Mouse (Mus musculus) heart, postnatal 0 days (tissue): ENCODE measurements around the gene Gm8094. TPM values are rescaled to one million over a fixed set of nuclear protein-coding genes. Genes with fewer than 3 reads are reported as not detected.

ENCODE experiments used
- polyA plus RNA-seq: library from polyadenylated mRNA; unstranded; fragments of >200 nt; fragmentation: Nextera tagmentation; extraction: Ambion mirVana; gene quantifications from 2 replicates; pipeline ENCODE4 v1.2.1, GENCODE M21; 2015
- total RNA-seq: library from RNA; depleted of rRNA; stranded (reverse); fragments of >200 nt; gene quantifications from 2 replicates; pipeline ENCODE4 v1.2.3, GENCODE M21; 2014; ENCODE audit warnings: low replicate concordance; rRNA removed

The Gm8094 gene
- total and polyA plus RNA-seq, 2 experiments from 2014 or later, result not detected

Other genes starting within 250 kb of the Gm8094 start
- not detected in 2 replicates for gene Gm21977, start 223.2 kb downstream of the Gm8094 start, total RNA-seq
- not detected in 2 replicates for gene Gm21977, start 223.2 kb downstream of the Gm8094 start, polyA plus RNA-seq
- not detected in 2 replicates for gene Gm8082, start 83.0 kb downstream of the Gm8094 start, total RNA-seq
- not detected in 2 replicates for gene Gm8082, start 83.0 kb downstream of the Gm8094 start, polyA plus RNA-seq
- not detected in 2 replicates for gene Gm10376, start 61.0 kb downstream of the Gm8094 start, total RNA-seq
- not detected in 2 replicates for gene Gm10376, start 61.0 kb downstream of the Gm8094 start, polyA plus RNA-seq
- not detected in 2 replicates for gene Gm8104, start 24.0 kb upstream of the Gm8094 start, total RNA-seq
- gene Gm8104, start 24.0 kb upstream of the Gm8094 start, polyA plus RNA-seq, result 0.20 and 0.27 TPM in 2 replicates
- gene Gm7233, start 103.2 kb upstream of the Gm8094 start, total RNA-seq, result not detected in 2 replicates
- not detected in 2 replicates for gene Gm7233, start 103.2 kb upstream of the Gm8094 start, polyA plus RNA-seq
- not detected in 2 replicates for gene Gm8122, start 158.7 kb upstream of the Gm8094 start, total RNA-seq
- gene Gm8122, start 158.7 kb upstream of the Gm8094 start, polyA plus RNA-seq, result not detected in 2 replicates
- gene Gm8126, start 182.0 kb upstream of the Gm8094 start, total RNA-seq, result not detected in 2 replicates
- gene Gm8126, start 182.0 kb upstream of the Gm8094 start, polyA plus RNA-seq, result not detected in 2 replicates
- not detected in 2 replicates for gene Gm9732, start 198.4 kb upstream of the Gm8094 start, total RNA-seq
- gene Gm9732, start 198.4 kb upstream of the Gm8094 start, polyA plus RNA-seq, result not detected in 2 replicates
- gene Gm8127, start 217.2 kb upstream of the Gm8094 start, total RNA-seq, result not detected in 2 replicates
- gene Gm8127, start 217.2 kb upstream of the Gm8094 start, polyA plus RNA-seq, result not detected in 2 replicates